Mouse (Mus musculus): ENCODE results near the gene Mrpl58.

Mrpl58 gene

DNA sequence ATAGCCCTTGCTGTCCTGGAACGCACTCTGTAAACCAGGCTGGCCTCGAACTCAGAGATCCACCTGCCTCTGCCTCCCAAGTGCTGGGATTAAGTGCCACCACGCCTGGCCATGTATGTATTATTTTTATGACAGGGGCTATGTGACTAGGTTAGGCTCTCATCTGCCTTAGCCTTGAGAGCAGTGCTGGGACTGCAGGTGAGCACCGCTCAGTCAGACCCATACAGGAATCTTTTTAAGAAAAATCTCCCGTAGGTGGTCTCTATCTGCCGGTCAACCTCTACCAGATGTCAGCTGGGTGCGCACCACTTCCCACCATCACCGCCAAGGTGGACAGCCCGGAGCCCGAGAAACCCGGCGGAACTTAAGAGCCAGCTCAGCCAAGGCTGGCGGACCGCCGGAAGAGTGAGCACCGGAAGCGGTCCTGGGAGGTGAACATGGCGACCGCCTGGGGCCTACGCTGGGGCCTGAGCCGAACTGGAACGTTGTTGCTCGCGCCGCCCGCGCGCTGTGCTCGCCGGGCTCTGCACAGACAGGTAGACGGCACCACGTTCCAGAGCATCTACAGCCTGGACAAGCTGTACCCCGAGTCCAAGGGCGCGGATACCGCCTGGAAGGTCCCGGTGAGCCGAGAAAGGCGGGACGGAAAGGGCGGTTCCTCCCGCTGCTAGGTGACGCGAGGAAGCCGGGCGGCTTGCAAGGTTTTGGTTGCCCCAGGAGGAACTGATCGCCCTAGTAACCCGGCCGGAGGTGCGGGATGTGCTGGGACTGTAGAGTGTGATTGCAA is at the start of gene Mrpl58:
Gene Mrpl58 (plus strand): TSS at position 415 of the 787 bp plus-strand sequence.
- H3K4me3 ChIP-seq (replicated peaks; ENCODE audit: low read length): peak within 1 kb of the TSS; percentile 87
- H3K36me3 ChIP-seq (ENCODE audit: insufficient read depth, low read length): peaks cover 41% of the 10 kb centered on the region
- peaks cover 69% of the 10 kb centered on the region for H3K4me1 ChIP-seq (replicated peaks; ENCODE audit: low read depth, low read length)
- TF ChIP-seq CTCF (conservative IDR thresholded peaks at IDR 0.05; ENCODE audit: low read length): no peak
- no peak for TF ChIP-seq POU5F1 (IDR thresholded peaks at IDR 0.05; ENCODE audit: borderline replicate concordance, low read length)
- TF ChIP-seq NANOG (IDR thresholded peaks at IDR 0.05; ENCODE audit: borderline replicate concordance, low read length): no peak
- H3K27me3 ChIP-seq (ENCODE audit: insufficient read depth, low read length): no peaks in the 10 kb centered on the region
- no peaks in the 10 kb centered on the region for H3K9me3 ChIP-seq (ENCODE audit: low read length)

DNA sequence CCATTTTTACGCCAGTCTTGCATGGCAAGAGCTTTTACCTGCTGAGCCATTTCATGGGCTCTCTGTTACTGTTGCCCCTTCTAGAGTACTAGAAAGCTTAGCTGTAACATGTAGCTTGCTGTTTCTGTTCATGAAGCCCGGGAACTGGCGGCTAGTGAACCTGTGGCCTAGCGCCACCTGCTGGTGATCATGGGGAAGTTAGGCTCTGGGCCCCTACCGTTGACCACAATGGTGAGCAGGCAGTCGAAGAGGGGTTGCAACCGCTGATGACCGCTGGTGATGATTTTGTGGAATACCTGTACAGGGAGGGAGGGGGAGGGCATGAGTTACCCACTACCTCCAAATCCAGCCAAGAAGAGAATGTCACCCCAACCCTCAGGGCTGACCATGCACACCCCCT is 49.4 kb upstream of the Mrpl58 start:
- Histone ChIP-seq H3K4me1 (replicated peaks; ENCODE audit: low read depth, low read length) (peaks cover 28% of the 10 kb centered on the region), H3K27me3 (ENCODE audit: insufficient read depth, low read length) (peaks cover 56% of the 10 kb centered on the region), H3K4me3 (replicated peaks; ENCODE audit: low read length) (no peak overlapping the region), H3K9me3 (ENCODE audit: low read length) (no peaks in the 10 kb centered on the region), H3K36me3 (ENCODE audit: insufficient read depth, low read length) (no peaks in the 10 kb centered on the region)
- no peak for TF ChIP-seq POU5F1 (IDR thresholded peaks at IDR 0.05; ENCODE audit: borderline replicate concordance, low read length)
- TF ChIP-seq NANOG (IDR thresholded peaks at IDR 0.05; ENCODE audit: borderline replicate concordance, low read length): no peak
- TF ChIP-seq CTCF (conservative IDR thresholded peaks at IDR 0.05; ENCODE audit: low read length): peak; percentile 95

- H3K27me3 ChIP-seq (ENCODE audit: insufficient read depth, low read length): peaks cover 46% of the 10 kb centered on the region
- TF ChIP-seq POU5F1 (IDR thresholded peaks at IDR 0.05; ENCODE audit: borderline replicate concordance, low read length) (no peak), CTCF (conservative IDR thresholded peaks at IDR 0.05; ENCODE audit: low read length) (peak; percentile 34)
These were observed 45.1 kb upstream of the Mrpl58 start for GRCm38 (mm10) chr11:115358468-115358867.

GRCm38 (mm10) chr11:115359293-115359692 is 44.3 kb upstream of the Mrpl58 start:
- peaks cover 54% of the 10 kb centered on the region for H3K27me3 ChIP-seq (ENCODE audit: insufficient read depth, low read length)
- TF ChIP-seq NANOG (IDR thresholded peaks at IDR 0.05; ENCODE audit: borderline replicate concordance, low read length) (no peak), CTCF (conservative IDR thresholded peaks at IDR 0.05; ENCODE audit: low read length) (no peak), POU5F1 (IDR thresholded peaks at IDR 0.05; ENCODE audit: borderline replicate concordance, low read length) (no peak)
- no peaks in the 10 kb centered on the region for H3K9me3 ChIP-seq (ENCODE audit: low read length)
- H3K4me1 ChIP-seq (replicated peaks; ENCODE audit: low read depth, low read length): peaks cover 31% of the 10 kb centered on the region
- no peaks in the 10 kb centered on the region for H3K36me3 ChIP-seq (ENCODE audit: insufficient read depth, low read length)
- peak overlapping the region; percentile 23; the same call in 1 of the 2 replicates for H3K4me3 ChIP-seq (replicated peaks; ENCODE audit: low read length)

More at GRCm38 (mm10) chr11:115358468-115358867, 45.1 kb upstream of the Mrpl58 start:
- H3K4me1 ChIP-seq (replicated peaks; ENCODE audit: low read depth, low read length): peaks cover 31% of the 10 kb centered on the region
- H3K4me3 ChIP-seq (replicated peaks; ENCODE audit: low read length): peak overlapping the region; percentile 23; the same call in 1 of the 2 replicates
- no peaks in the 10 kb centered on the region for H3K9me3 ChIP-seq (ENCODE audit: low read length)
- H3K36me3 ChIP-seq (ENCODE audit: insufficient read depth, low read length): no peaks in the 10 kb centered on the region

GRCm38 (mm10) chr11:115359726-115360125 is 43.8 kb upstream of the Mrpl58 start:
- no peaks in the 10 kb centered on the region for H3K9me3 ChIP-seq (ENCODE audit: low read length)
- peak overlapping the region; percentile 23; the same call in 1 of the 2 replicates for H3K4me3 ChIP-seq (replicated peaks; ENCODE audit: low read length)
- no peaks in the 10 kb centered on the region for H3K36me3 ChIP-seq (ENCODE audit: insufficient read depth, low read length)
- peaks cover 54% of the 10 kb centered on the region for H3K27me3 ChIP-seq (ENCODE audit: insufficient read depth, low read length)
- TF ChIP-seq NANOG (IDR thresholded peaks at IDR 0.05; ENCODE audit: borderline replicate concordance, low read length): no peak
- peaks cover 29% of the 10 kb centered on the region for H3K4me1 ChIP-seq (replicated peaks; ENCODE audit: low read depth, low read length)

GRCm38 (mm10) chr11:115364136-115364535 is 39.4 kb upstream of the Mrpl58 start:
- Histone ChIP-seq H3K4me1 (replicated peaks; ENCODE audit: low read depth, low read length) (peaks cover 25% of the 10 kb centered on the region), H3K9me3 (ENCODE audit: low read length) (no peaks in the 10 kb centered on the region), H3K27me3 (ENCODE audit: insufficient read depth, low read length) (peaks cover 64% of the 10 kb centered on the region), H3K36me3 (ENCODE audit: insufficient read depth, low read length) (no peaks in the 10 kb centered on the region), H3K4me3 (replicated peaks; ENCODE audit: low read length) (no peak overlapping the region)
- TF ChIP-seq NANOG (IDR thresholded peaks at IDR 0.05; ENCODE audit: borderline replicate concordance, low read length): no peak
- no peak for TF ChIP-seq POU5F1 (IDR thresholded peaks at IDR 0.05; ENCODE audit: borderline replicate concordance, low read length)
- TF ChIP-seq CTCF (conservative IDR thresholded peaks at IDR 0.05; ENCODE audit: low read length): no peak

GRCm38 (mm10) chr11:115366039-115366705 is 37.4 kb upstream of the Mrpl58 start:
- H3K4me3 ChIP-seq (replicated peaks; ENCODE audit: low read length): peak overlapping the region; percentile 83
- no peaks in the 10 kb centered on the region for H3K9me3 ChIP-seq (ENCODE audit: low read length)
- TF ChIP-seq NANOG (IDR thresholded peaks at IDR 0.05; ENCODE audit: borderline replicate concordance, low read length): no peak
- TF ChIP-seq CTCF (conservative IDR thresholded peaks at IDR 0.05; ENCODE audit: low read length): no peak
- TF ChIP-seq POU5F1 (IDR thresholded peaks at IDR 0.05; ENCODE audit: borderline replicate concordance, low read length): no peak
- H3K4me1 ChIP-seq (replicated peaks; ENCODE audit: low read depth, low read length): peaks cover 17% of the 10 kb centered on the region
- no peaks in the 10 kb centered on the region for H3K36me3 ChIP-seq (ENCODE audit: insufficient read depth, low read length)
- H3K27me3 ChIP-seq (ENCODE audit: insufficient read depth, low read length): peaks cover 76% of the 10 kb centered on the region

DNA sequence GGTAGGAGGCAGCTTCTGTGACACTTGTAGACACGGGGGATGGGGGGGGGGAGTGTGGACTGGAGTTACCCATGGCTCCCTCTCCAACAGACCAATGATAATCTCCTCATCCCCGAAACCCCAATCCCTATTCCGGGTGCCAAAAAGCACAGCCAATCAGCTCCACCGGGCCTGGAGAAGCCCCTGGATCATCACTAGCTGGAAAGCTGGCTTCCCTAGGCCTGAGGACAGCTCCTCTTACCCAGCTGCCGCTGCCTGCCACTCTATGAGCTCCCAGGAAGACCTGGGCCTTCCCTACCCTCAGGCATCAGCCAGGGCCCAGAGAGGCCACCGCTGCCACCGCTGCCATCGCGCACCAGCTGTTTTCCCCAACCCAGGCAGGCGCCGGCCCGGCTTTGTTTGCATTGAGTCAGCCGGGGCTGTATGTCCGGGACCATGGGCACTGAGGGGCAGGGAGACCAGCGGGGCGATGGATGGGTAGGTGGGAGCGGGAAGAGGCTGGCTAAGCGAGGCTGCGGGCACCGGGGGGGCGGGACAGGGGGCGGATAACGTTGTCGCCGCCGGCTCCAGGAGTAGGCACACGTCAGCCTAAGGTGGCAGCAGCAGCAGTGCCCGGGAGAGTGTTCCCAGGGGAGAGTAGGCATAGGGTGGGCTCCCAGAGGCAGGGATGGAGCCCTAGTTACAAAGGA is 36.7 kb upstream of the Mrpl58 start:
- TF ChIP-seq CTCF (conservative IDR thresholded peaks at IDR 0.05; ENCODE audit: low read length): no peak
- TF ChIP-seq NANOG (IDR thresholded peaks at IDR 0.05; ENCODE audit: borderline replicate concordance, low read length): no peak
- no peak for TF ChIP-seq POU5F1 (IDR thresholded peaks at IDR 0.05; ENCODE audit: borderline replicate concordance, low read length)
- peaks cover 79% of the 10 kb centered on the region for H3K27me3 ChIP-seq (ENCODE audit: insufficient read depth, low read length)
- no peaks in the 10 kb centered on the region for H3K9me3 ChIP-seq (ENCODE audit: low read length)
- peaks cover 17% of the 10 kb centered on the region for H3K4me1 ChIP-seq (replicated peaks; ENCODE audit: low read depth, low read length)
- peak overlapping the region; percentile 83 for H3K4me3 ChIP-seq (replicated peaks; ENCODE audit: low read length)
- no peaks in the 10 kb centered on the region for H3K36me3 ChIP-seq (ENCODE audit: insufficient read depth, low read length)

Data from E14TG2a.4 (cell line).